Mouse (Mus musculus): ENCODE data around the gene Klri2.

- TF ChIP-seq CTCF (conservative IDR thresholded peaks at IDR 0.05; ENCODE audit: low read length) (no peak), POU5F1 (IDR thresholded peaks at IDR 0.05; ENCODE audit: borderline replicate concordance, low read length) (no peak)
These were observed 13.0 kb downstream of the Klri2 start for GRCm38 (mm10) chr6:129727237-129727636.

Measured in E14TG2a.4 (cell line).